Mouse (Mus musculus): Measurements from ENCODE around the gene Sirpb1a. TPM values are rescaled to one million over a fixed set of nuclear protein-coding genes. Genes with fewer than 3 reads are reported as not detected.
"Not testable (repeated sequence)": the region's sequence is repeated elsewhere in the genome, so short reads cannot be mapped to it uniquely, and the experiment has no call there.

Gene Sirpb1a
- not detected for total RNA-seq (2021)
- long read RNA-seq, experiment 1: 0 reads
- long read RNA-seq, experiment 2: 0 reads

GRCm38 (mm10) chr3:15426447-15426846 lies at the start of gene Sirpb1a:
Gene Sirpb1a (minus strand): TSS chr3:15426520.
- intact Hi-C loops (cut with DNase I); DNase-seq (ENCODE audit: low spot score in 2 of 2): not testable (repeated sequence)

- DNase-seq (ENCODE audit: low spot score in 2 of 2); intact Hi-C loops (cut with DNase I): not testable (repeated sequence)
Observed at GRCm38 (mm10) chr3:15474831-15475230, 48.5 kb upstream of the Sirpb1a start.

- DNase-seq (ENCODE audit: low spot score in 2 of 2): not testable (repeated sequence)
Observed at GRCm38 (mm10) chr3:15470158-15470557, 43.8 kb upstream of the Sirpb1a start.

DNA sequence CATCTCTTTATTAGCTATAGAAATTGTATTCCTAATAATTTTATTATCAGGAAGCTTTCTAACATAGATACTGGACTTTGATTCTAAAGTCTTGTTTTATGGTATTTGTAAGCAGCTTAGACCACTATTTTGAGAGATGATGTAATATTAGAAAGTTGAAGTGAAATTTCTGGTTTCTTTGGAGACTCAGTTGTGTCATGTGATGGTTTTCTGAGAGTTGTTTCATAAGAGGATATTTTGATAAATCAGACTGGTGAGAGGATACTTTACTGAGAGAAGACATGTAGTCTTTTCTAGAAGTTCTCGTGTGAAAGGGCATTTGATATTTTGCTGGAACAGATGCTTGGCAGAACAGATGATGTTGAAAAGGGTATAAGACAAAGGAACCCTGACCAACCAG lies 17.6 kb upstream of the Sirpb1a start:
- DNase-seq (ENCODE audit: low spot score in 2 of 2); intact Hi-C loops (cut with DNase I): not testable (repeated sequence)

More at GRCm38 (mm10) chr3:15470158-15470557, 43.8 kb upstream of the Sirpb1a start:
- intact Hi-C loops (cut with DNase I): not testable (repeated sequence)

GRCm38 (mm10) chr3:15439844-15440243 lies 13.5 kb upstream of the Sirpb1a start:
- intact Hi-C loops (cut with DNase I); DNase-seq (ENCODE audit: low spot score in 2 of 2): not testable (repeated sequence)

- DNase-seq (ENCODE audit: low spot score in 2 of 2): no peak
- intact Hi-C loops (cut with DNase I): no loop called here
Observed at GRCm38 (mm10) chr3:15427917-15428316, 1.6 kb upstream of the Sirpb1a start.

- intact Hi-C loops (cut with DNase I); DNase-seq (ENCODE audit: low spot score in 2 of 2): not testable (repeated sequence)
Observed at GRCm38 (mm10) chr3:15355690-15356089, 70.6 kb downstream of the Sirpb1a start.

GRCm38 (mm10) chr3:15350318-15350717 lies 76.0 kb downstream of the Sirpb1a start:
- DNase-seq (ENCODE audit: low spot score in 2 of 2); intact Hi-C loops (cut with DNase I): not testable (repeated sequence)

GRCm38 (mm10) chr3:15345606-15346005 lies 80.7 kb downstream of the Sirpb1a start:
- DNase-seq (ENCODE audit: low spot score in 2 of 2); intact Hi-C loops (cut with DNase I): not testable (repeated sequence)

GRCm38 (mm10) chr3:15340287-15340686 lies 86.0 kb downstream of the Sirpb1a start:
- intact Hi-C loops (cut with DNase I): no loop called here
- DNase-seq (ENCODE audit: low spot score in 2 of 2): no peak

DNA sequence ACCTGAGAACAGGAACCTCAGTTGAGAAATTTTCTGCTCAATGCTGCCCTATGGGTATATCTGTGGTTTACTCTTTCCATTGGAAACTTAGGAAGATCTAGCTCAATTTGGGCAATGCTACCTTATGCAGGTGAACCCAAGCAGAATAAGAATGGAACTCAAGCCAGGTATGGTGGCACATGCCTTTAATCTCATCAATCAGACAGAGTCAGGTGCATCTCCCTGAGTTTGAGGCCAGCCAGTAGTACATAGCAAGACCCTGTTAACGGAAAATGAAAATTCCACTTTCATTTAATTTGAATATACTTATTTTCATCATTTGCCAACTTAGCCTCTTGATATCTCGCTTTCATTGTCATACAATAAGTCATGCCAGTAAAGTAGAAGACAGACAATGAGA lies 92.1 kb downstream of the Sirpb1a start:
- intact Hi-C loops (cut with DNase I): no loop called here
- no peak for DNase-seq (ENCODE audit: low spot score in 2 of 2)

- DNase-seq (ENCODE audit: low spot score in 2 of 2): no peak
- intact Hi-C loops (cut with DNase I): no loop called here
Observed at GRCm38 (mm10) chr3:15332063-15332462, 94.3 kb downstream of the Sirpb1a start, which contains the start of gene Gm9733. Gene Gm9733 (minus strand): TSS chr3:15332302.

DNA sequence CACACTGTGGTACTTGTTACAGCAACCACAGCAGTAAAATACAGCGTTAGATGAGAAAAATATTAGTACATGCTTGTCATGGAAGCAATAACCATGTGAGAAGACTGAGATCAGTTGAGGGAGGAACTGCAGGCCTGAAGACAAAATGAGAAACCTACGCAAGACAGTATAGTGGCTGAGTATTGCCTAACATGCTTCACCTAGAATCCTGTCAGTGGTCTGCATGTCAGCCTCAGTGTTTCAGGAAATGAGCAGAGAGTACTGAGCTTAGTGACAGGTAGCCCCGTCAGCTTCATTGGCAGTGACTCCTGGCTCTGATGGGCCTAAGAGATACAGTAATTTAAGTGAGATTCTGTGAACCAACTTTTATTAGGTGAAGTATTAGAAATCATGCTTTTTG lies 94.8 kb downstream of the Sirpb1a start:
- no peak for DNase-seq (ENCODE audit: low spot score in 2 of 2)
- intact Hi-C loops (cut with DNase I): no loop called here

DNA sequence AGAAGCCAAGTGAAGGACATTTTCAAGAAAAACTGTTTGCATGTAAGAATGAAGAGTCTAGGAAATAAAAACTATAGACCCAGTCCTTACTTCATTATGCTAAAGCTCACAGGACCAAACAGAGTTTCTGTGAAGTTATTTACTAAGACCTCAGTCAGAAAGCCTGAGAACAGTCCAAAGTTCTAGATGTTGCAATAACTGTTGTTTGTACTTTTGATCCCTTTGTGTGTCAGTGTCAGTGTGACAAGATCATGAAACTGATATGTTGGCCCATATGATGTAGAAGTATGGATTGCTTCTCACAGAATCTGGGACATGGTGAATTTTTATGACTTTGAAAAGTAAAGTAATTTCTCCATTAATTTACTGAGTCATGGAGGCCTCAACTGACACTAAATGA lies 96.8 kb downstream of the Sirpb1a start:
- intact Hi-C loops (cut with DNase I): no loop called here
- DNase-seq (ENCODE audit: low spot score in 2 of 2): no peak

Other genes with a start within 250 kb of the Sirpb1a start
- gene Gm9733, start 94.2 kb downstream of the Sirpb1a start, total RNA-seq (2021): not detected
- gene Sirpb1b, start 148.5 kb upstream of the Sirpb1a start, total RNA-seq (2021): not detected